Mouse (Mus musculus): ENCODE data around the gene Nosip. TPM values are rescaled to one million over a fixed set of nuclear protein-coding genes. Genes with fewer than 3 reads are reported as not detected.

The Nosip gene
- polyA plus RNA-seq, 1 experiment from 2014 or later, result 75.1 TPM

DNA sequence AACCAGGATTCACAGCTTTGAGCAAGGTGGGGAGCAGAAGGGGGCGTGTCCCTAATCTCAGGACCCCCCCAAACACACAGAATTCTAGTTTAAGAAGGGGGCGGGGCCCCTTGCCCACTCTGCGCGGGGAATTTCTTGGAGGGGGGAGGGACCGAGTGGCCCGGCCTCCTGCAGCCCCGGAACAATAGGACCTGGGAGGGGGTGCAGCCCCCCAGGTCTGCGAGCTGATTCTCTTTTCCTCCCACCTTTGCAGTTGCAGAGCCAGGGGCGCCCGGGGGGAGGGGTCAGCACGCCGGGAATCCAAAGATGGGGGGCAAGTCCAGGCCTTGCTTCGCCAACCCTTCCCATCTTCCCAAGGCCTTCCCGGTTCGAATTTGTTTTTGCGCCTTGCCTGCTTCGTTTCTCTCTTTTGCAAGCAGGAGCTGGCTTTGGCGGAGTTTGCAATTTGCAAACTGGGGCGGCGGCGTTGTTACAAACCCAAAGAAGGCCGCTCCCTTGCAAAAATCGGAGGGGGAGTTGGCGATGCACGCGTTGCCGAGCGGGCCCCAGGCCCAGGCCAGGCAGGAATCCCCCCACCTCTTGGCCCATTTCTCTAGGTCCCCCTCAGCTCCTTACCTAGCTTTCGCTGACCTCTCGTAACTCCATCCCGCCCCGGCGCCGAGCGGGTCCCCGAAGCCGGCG lies 9.9 kb upstream of the Nosip start:
- Histone ChIP-seq H3K9me3 (no peaks in the 10 kb centered on the region), H3K9ac (peak overlapping the region; percentile 93), H3K36me3 (peaks cover 31% of the 10 kb centered on the region), H3K4me2 (peak overlapping the region; percentile 84), H3K27me3 (no peaks in the 10 kb centered on the region), H3K27ac (peak overlapping the region; percentile 100), H3K4me3 (peak overlapping the region; percentile 91), H3K4me1 (peaks cover 17% of the 10 kb centered on the region)
- ATAC-seq (ENCODE audit: borderline replicate concordance, extremely low read depth, low FRiP score, low TSS enrichment), result no peak
- WGBS, result 1% methylated on average over 38 of the region's 38 CpGs

DNA sequence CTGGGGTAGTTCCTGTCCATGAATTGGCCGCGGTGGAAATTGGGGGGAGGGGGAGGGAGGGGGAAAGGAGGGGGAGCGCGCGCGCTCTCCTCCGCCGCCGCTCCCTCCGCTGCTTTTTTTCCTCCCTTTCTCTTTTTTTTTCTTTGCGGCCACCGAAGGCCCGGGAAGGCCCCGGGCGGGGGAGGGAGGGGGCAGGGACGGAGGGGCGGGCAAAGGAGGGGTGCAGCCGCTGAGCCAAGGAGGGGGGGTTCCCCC lies 9.4 kb upstream of the Nosip start, which contains the start of gene Prr12:
TSS of gene Prr12 (minus strand) at position 20 of the 255 bp plus-strand sequence.
- Histone ChIP-seq H3K4me1 (peaks cover 17% of the 10 kb centered on the region), H3K27me3 (no peaks in the 10 kb centered on the region), H3K9me3 (no peaks in the 10 kb centered on the region), H3K4me2 (peak within 1 kb of the TSS; percentile 84), H3K9ac (peak within 1 kb of the TSS; percentile 93), H3K36me3 (peaks cover 26% of the 10 kb centered on the region), H3K4me3 (peak within 1 kb of the TSS; percentile 91), H3K27ac (peak within 1 kb of the TSS; percentile 100)
- WGBS, result 3% methylated on average over 7 of the region's 18 CpGs
- ATAC-seq (ENCODE audit: borderline replicate concordance, extremely low read depth, low FRiP score, low TSS enrichment), result no peak

DNA sequence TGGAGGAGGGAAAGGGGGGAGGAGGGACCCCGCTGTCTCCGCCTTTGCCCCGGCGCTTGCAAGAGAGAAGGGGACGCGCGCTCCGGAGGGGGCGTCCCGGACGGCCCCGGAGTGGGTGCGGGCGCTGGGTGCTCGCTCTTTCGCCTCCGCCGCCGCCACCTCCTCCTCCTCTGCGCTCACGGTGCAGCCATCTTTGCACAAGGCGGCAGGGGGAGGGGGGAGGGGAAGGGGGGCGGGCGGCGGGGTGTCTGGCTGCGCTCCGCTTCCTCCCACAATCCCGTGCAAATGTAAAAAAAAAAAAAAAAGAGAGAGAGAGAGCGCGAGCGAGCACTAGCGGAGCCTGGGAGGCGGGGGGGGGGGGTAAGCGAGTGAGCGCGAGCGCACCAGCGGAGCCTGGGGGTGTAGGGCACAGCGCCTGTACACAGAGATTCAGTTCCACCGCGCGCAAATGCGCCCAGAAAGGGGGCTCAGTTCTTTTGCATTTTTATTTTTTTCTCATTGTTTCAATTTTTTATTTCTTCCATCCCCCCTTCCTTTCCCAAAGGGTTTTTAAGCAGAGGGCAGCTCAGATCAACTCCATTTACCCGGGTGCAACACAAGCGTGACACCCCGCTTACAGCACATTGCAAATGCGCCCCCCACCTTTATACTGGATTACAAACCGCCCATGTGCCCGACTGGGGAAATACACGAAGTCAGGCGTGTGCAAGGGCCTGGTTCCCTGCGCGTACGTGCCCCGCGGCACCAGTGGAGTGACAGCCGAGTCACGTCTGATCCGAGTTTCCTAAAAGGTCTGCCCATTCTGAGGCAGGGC lies 8.9 kb upstream of the Nosip start:
- H3K9ac ChIP-seq, result peak overlapping the region; percentile 93
- no peaks in the 10 kb centered on the region for H3K9me3 ChIP-seq
- peaks cover 21% of the 10 kb centered on the region for H3K36me3 ChIP-seq
- H3K27me3 ChIP-seq, result no peaks in the 10 kb centered on the region
- H3K4me3 ChIP-seq, result peak overlapping the region; percentile 91
- H3K4me2 ChIP-seq, result peak overlapping the region; percentile 84
- WGBS, result 0% methylated on average over 44 of the region's 59 CpGs
- ATAC-seq (ENCODE audit: borderline replicate concordance, extremely low read depth, low FRiP score, low TSS enrichment), result peak; percentile 55
- H3K27ac ChIP-seq, result peak overlapping the region; percentile 100
- H3K4me1 ChIP-seq, result peaks cover 17% of the 10 kb centered on the region

DNA sequence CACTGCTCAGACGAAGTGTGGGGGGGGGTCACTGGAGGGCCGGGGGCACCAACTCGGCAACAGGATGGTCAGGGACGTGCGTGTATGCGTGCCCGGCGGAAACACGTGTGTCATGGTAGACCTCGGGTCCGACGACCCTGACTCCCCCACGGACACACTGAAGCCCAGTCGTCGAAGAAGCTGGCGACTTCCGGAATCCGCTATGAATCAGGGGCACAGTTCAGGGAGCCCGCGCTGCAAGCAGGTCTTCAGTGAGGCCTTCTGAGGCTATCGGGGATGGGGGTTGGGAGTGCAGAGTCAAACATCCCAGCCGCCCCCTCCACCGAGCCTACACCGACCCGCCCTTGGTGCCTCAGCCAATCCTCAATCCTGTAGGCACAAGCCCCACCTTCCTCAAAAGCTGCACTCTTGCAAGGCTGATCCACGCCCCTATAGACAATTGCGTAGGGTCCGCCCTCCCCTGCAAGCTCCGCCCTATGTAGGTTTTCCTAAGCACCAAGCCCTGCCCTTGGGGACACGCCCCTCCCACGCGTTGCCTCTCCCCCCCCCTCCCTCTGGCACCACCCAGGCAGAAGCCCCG lies 8.2 kb upstream of the Nosip start:
- ATAC-seq (ENCODE audit: borderline replicate concordance, extremely low read depth, low FRiP score, low TSS enrichment), result peak; percentile 95
- Histone ChIP-seq H3K4me3 (peak overlapping the region; percentile 91), H3K36me3 (peaks cover 14% of the 10 kb centered on the region), H3K4me2 (peak overlapping the region; percentile 84), H3K4me1 (peaks cover 17% of the 10 kb centered on the region), H3K9me3 (no peaks in the 10 kb centered on the region), H3K9ac (peak overlapping the region; percentile 93), H3K27ac (peak overlapping the region; percentile 100), H3K27me3 (no peaks in the 10 kb centered on the region)
- under 1% methylated on average over 33 of the region's 33 CpGs for WGBS

DNA sequence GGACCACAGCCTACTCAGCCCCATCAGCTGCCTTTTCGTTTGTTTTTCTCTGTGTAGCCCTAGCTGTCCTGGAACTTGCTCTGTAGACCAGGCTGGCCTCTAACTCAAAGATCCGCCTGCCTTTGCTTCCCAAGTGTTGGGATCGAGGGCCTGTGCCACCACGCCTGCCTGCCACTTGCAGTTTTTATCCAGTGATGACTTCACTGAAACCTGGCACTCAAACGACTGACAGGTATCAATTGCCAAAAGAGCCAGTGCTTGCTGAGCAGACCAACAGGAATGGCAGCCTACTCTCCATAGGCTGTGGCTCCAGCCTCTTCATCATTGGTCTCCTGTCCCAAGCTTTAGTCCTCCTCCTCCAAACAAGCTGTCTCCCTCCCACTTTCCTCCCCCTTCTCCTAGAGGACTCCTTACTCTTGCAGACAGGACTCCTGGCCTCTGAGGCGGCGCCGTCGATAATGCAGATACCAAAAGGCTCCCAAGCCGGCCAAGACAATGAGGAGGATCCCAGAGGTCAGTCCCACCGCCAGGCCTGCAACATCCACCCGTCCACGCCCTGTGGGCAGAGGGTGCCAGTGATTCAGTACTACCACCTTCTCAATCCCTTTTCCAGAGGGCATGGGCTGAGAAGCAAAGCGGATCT lies 5.8 kb upstream of the Nosip start:
- ATAC-seq (ENCODE audit: borderline replicate concordance, extremely low read depth, low FRiP score, low TSS enrichment), result no peak
- H3K27ac ChIP-seq, result no peak overlapping the region
- peaks cover 15% of the 10 kb centered on the region for H3K4me1 ChIP-seq
- H3K9ac ChIP-seq, result no peak overlapping the region
- no peak overlapping the region for H3K4me2 ChIP-seq
- no peak overlapping the region for H3K4me3 ChIP-seq
- H3K27me3 ChIP-seq, result no peaks in the 10 kb centered on the region
- no peaks in the 10 kb centered on the region for H3K9me3 ChIP-seq
- H3K36me3 ChIP-seq, result no peaks in the 10 kb centered on the region
- 64% methylated on average over 14 of the region's 14 CpGs for WGBS

DNA sequence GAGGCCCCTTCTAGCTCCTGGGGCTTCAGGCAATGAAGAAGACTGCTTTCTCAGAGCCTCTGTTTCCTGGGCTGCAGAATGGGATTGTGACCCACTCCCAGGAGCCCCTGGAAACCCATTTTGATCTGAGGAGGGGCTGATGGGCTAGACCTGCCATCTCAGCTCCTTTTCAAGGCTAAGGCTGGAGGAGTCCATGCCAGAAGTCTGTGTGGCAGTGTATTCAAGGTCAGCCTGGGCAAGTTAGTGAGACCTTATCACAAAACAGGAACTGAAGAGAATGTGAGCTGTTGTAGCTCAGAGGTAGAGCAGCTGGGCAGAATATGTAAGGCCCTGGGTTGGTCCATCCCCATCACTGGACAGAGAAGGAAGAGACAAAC lies 5.3 kb upstream of the Nosip start:
- no peaks in the 10 kb centered on the region for H3K36me3 ChIP-seq
- no peak overlapping the region for H3K4me3 ChIP-seq
- peaks cover 15% of the 10 kb centered on the region for H3K4me1 ChIP-seq
- no peak overlapping the region for H3K27ac ChIP-seq
- ATAC-seq (ENCODE audit: borderline replicate concordance, extremely low read depth, low FRiP score, low TSS enrichment), result no peak
- H3K9ac ChIP-seq, result no peak overlapping the region
- H3K27me3 ChIP-seq, result no peaks in the 10 kb centered on the region
- H3K4me2 ChIP-seq, result no peak overlapping the region
- H3K9me3 ChIP-seq, result no peaks in the 10 kb centered on the region

DNA sequence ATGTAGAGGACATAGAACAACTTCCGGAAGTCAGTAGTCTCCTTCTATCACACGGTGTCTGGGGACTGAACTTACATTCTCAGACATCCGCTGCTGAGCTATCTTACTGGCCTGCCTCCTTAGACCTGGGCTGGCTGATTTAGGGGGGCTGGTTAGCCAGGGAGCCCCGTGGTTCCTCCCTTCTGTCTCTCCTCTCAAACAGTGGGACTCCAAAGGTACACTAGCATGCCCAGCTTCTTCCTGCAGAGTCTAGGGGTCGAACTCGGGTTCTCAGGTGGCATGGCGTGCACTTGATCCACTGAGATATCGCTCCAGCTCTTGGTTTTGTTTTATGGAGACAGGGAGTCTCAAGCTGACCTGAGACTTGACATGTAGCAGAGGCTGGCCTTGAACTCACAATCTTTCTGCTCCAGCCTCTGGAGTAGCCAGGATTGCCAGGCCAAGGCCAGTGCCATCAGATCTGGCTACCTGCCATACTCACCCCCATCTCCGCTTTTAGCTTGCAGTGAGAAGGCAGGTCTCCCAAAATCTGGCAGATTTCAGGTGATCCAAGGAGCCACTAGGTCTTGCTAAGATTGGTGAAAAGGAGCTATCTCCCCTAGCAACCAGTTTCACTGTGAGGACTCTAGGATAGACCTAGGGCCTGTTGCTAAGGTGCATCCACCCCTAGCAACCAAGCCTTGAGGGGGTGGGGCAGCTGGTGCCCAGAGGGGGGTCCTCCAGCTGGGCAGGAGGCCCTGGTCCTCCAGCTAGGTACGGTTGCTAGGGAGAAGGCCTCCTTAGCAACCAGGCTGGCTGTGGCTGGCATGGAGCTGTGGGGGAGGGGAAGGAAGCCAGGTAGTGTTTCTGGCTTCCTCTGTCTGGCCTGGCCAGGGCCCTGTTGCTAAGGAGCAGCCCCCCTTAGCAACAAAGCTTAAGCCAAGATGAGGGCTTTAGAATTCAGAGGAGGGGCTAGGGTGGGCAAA lies 3.3 kb upstream of the Nosip start:
- Histone ChIP-seq H3K4me3 (no peak overlapping the region), H3K4me2 (no peak overlapping the region), H3K4me1 (peaks cover 19% of the 10 kb centered on the region), H3K27ac (no peak overlapping the region), H3K36me3 (no peaks in the 10 kb centered on the region), H3K9ac (no peak overlapping the region), H3K9me3 (no peaks in the 10 kb centered on the region), H3K27me3 (no peaks in the 10 kb centered on the region)
- no peak for ATAC-seq (ENCODE audit: borderline replicate concordance, extremely low read depth, low FRiP score, low TSS enrichment)
- 70% methylated on average over 10 of the region's 10 CpGs for WGBS

DNA sequence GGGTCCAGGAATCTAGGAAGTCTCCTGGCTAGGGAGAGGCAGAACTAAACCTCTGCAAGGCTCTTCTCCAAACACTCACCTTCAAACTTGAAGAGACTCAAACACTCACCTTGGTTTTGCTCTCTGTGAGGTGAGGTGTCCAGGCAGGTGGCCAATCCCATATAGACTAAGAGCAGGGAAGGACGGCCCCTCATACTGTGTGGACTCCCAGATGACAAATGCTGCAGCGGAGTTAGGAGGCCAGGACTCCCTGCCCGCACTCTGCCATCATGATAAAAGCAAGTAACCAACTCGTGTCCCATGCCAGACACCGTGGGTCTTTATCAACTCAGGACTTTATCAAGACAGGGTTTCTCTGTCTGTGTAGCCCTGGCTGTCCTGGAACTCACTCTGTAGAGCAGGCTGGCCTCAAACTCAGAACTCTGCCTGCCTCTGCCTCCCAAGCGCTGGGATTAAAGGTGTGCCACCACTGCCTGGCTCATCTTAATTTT lies 1.6 kb upstream of the Nosip start:
- Histone ChIP-seq H3K27ac (no peak overlapping the region), H3K4me1 (peaks cover 19% of the 10 kb centered on the region), H3K4me3 (peak overlapping the region; percentile 81), H3K9ac (no peak overlapping the region), H3K4me2 (0 out of 2 replicates have a peak overlapping the region, but pooled peaks have one; percentile 59), H3K9me3 (no peaks in the 10 kb centered on the region), H3K36me3 (no peaks in the 10 kb centered on the region), H3K27me3 (no peaks in the 10 kb centered on the region)
- WGBS, result 85% methylated on average over 6 of the region's 6 CpGs
- ATAC-seq (ENCODE audit: borderline replicate concordance, extremely low read depth, low FRiP score, low TSS enrichment), result no peak

DNA sequence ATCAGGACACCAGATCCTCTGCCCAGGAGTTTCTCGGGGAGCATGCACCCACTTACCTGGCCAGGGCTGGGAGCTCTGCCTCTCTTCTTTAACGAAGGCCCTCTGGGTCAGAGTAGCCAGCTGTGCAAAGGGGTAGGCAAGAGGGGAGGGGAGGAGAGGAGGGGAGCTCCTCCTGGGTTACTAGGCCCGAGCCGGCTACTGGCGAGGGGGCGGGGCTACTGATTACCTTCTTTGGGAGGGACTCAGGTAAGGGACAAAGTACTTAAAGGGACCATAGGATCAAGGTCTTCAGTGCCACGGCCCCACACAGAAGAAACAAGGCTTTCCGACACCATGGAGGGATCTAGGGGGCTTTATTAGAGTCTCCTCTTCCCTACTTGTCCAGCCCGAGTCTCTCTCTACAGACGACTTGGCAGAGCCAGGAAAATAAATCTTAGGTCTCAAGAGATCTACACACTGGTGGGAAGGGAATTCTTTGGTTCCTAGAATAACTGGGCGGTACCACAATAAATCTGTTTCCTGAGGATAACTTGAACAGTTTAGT lies 625 bp upstream of the Nosip start:
- H3K4me3 ChIP-seq, result peak overlapping the region; percentile 81
- H3K4me1 ChIP-seq, result peaks cover 19% of the 10 kb centered on the region
- H3K9ac ChIP-seq, result peak overlapping the region; percentile 57
- no peaks in the 10 kb centered on the region for H3K36me3 ChIP-seq
- H3K9me3 ChIP-seq, result no peaks in the 10 kb centered on the region
- 0 out of 2 replicates have a peak, but pooled peaks have one; percentile 6 for ATAC-seq (ENCODE audit: borderline replicate concordance, extremely low read depth, low FRiP score, low TSS enrichment)
- H3K4me2 ChIP-seq, result peak overlapping the region; percentile 59
- H3K27me3 ChIP-seq, result no peaks in the 10 kb centered on the region
- WGBS, result 15% methylated on average over 11 of the region's 11 CpGs
- peak overlapping the region; percentile 98 for H3K27ac ChIP-seq

DNA sequence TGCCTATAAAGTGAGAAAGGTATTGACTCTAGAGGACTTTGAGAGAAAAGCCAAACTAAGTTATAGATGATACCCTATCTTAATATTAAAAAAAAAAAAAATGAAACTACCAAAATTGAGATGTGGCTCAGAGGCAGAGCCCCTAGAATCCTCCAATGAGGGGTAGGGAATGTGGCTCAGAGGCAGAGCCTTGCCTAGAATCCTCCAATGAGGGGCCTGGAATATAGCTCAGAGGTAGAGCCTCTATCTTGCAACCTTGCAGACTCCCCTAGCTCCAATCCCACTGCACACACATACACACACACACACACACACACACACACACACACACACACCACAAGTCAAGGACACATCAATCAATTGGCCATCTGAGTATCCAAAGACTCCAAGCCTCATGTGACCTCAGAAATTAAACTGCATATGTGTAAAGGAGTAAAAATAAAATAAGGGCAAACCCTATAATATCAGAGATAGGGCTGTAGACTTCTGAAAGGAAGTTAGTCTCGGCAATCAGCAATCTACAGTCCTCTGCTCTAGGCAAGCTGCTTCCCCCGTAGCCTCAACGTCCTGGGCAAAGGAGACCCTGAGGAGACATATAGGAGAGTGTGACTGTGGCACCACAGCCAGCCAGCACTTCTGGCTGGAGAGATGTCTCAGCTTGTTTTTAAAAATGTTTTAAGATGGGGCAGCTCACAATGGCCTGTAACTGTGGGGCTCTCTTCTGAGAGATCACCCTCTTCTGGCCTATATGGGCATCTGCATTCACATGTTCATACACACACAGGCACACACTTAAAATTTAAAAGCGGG lies 5.2 kb downstream of the Nosip start:
- Histone ChIP-seq H3K9me3 (no peaks in the 10 kb centered on the region), H3K9ac (no peak overlapping the region), H3K4me3 (no peak overlapping the region), H3K4me1 (peaks cover 7% of the 10 kb centered on the region), H3K27ac (no peak overlapping the region), H3K27me3 (no peaks in the 10 kb centered on the region), H3K4me2 (no peak overlapping the region), H3K36me3 (no peaks in the 10 kb centered on the region)
- WGBS, result 73% methylated on average over 4 of the region's 4 CpGs
- no peak for ATAC-seq (ENCODE audit: borderline replicate concordance, extremely low read depth, low FRiP score, low TSS enrichment)
